Mouse (Mus musculus) embryonic facial prominence, embryonic 11.5 days (tissue): Measurements from ENCODE around the gene Svs6. TPM values are rescaled to one million over a fixed set of nuclear protein-coding genes. Genes with fewer than 3 reads are reported as not detected.
"Not testable (repeated sequence)": the region's sequence is repeated elsewhere in the genome, so short reads cannot be mapped to it uniquely, and the experiment has no call there.

ENCODE experiments used
- ATAC-seq: fragments of 200-750 bp; cut with Nextera tagmentation; replicated peaks from 2 replicates; pipeline ENCODE4 v1.8.0; 2017; ENCODE audit warnings: low read depth; ENCODE audit not compliant: insufficient number of reproducible peaks, low FRiP score, low TSS enrichment
- DNase-seq: peaks from one replicate; pipeline ENCODE4 v3.0.0-alpha.2; 2015; ENCODE audit warnings: low spot score
- H3K27ac ChIP-seq: fragments of 300-500 bp; sonication (generic); replicated peaks from 2 replicates; pipeline ENCODE4 v1.5.1; 2014; ENCODE audit warnings: mild to moderate bottlenecking, low read depth, low read length, control low read depth
- H3K27me3 ChIP-seq: fragments of 300-500 bp; sonication (generic); 2 replicates; pipeline ENCODE4 v1.6.1; 2014; ENCODE audit warnings: mild to moderate bottlenecking, low read length, moderate library complexity, mixed read lengths; ENCODE audit not compliant: control insufficient read depth, insufficient read depth
- H3K36me3 ChIP-seq: fragments of 300-500 bp; sonication (generic); replicated peaks from 2 replicates; pipeline ENCODE4 v1.6.1; 2014; ENCODE audit warnings: low read depth, mild to moderate bottlenecking, low read length, moderate library complexity, mixed read lengths; ENCODE audit not compliant: control insufficient read depth, insufficient read depth
- H3K4me1 ChIP-seq: fragments of 300-500 bp; sonication (generic); 2 replicates; pipeline ENCODE4 v1.6.1; 2014; ENCODE audit warnings: low read length, mixed read lengths; ENCODE audit not compliant: control insufficient read depth, insufficient read depth
- H3K4me2 ChIP-seq: fragments of 300-500 bp; sonication (generic); 2 replicates; pipeline ENCODE4 v1.6.1; 2014; ENCODE audit warnings: low read depth, mild to moderate bottlenecking, control low read depth, low read length, moderate library complexity
- H3K4me3 ChIP-seq: fragments of 300-500 bp; sonication (generic); 2 replicates; pipeline ENCODE4 v1.5.1; 2014; ENCODE audit warnings: low read depth, low read length, control low read depth
- H3K9ac ChIP-seq: fragments of 300-500 bp; sonication (generic); replicated peaks from 2 replicates; pipeline ENCODE4 v1.6.1; 2014; ENCODE audit warnings: mild to moderate bottlenecking, control low read depth, low read length
- H3K9me3 ChIP-seq: fragments of 300-500 bp; sonication (generic); replicated peaks from 2 replicates; pipeline ENCODE4 v1.6.1; 2016; ENCODE audit warnings: mild to moderate bottlenecking, low read length, inconsistent platforms, mixed read lengths; ENCODE audit not compliant: control insufficient read depth
- WGBS: fragments of 180-500 bp; shearing (Covaris S2); extraction: QIAGEN DNeasy Blood & Tissue Kit; methylation state at CpG from one replicate; pipeline ENCODE4 v1.1.7; 2014; 5-methylcytosine and 5-hydroxymethylcytosine counted together
- polyA plus RNA-seq: library from polyadenylated mRNA; unstranded; fragments of >200 nt; fragmentation: Nextera tagmentation; extraction: Ambion mirVana; gene quantifications from 2 replicates; pipeline ENCODE4 v1.2.1, GENCODE M21; 2014

The Svs6 gene
- polyA plus RNA-seq: not detected in 2 replicates

DNA sequence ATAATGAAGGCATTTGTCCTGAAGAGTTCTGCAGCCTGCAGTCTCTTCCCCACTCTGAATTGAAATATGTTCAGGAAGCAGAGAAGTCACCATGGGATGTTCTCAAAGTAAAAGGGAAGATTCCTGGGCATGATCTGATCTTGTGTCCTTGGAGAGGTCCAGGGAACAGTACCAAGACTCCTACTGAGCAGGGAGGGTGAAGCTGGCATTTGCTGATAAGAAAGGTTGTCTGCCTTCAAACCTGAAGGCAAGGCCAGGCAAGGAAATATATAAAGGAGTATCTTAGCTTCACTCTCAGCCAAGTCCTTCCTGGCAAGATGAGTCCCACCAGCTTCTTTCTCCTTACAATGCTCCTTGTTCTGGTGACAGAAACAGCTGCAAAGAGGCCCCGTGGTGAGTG lies at the start of gene Svs6:
TSS of gene Svs6 (plus strand) at position 301 of the 400 bp plus-strand sequence.
- not testable (repeated sequence) for H3K27me3 ChIP-seq, H3K9me3 ChIP-seq, H3K4me3 ChIP-seq, DNase-seq, H3K36me3 ChIP-seq, H3K4me1 ChIP-seq, ATAC-seq, H3K9ac ChIP-seq, H3K4me2 ChIP-seq, H3K27ac ChIP-seq
- WGBS: 73% methylated on average over 1 of the region's 1 CpGs

DNA sequence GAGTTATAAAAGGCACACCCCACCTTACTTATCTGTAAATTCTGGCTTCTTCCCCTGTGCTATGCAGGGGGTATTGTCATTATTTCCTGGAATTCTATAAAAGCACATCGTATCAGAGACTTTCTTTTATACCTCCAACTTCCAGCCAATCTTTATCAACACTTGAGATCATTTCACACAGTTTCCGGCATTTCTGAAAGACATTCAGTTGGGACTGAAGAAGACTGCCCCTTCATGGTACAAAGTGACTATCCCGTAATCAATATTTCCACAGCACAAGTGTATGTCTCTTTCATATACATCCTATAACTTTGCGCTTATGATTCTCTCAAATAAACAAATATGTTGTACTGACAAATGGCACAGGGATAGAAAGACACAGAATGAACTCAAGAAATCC lies 38.2 kb upstream of the Svs6 start, which contains the start of gene Svs4:
TSS of gene Svs4 (minus strand) at position 101 of the 400 bp plus-strand sequence.
- no peak within 1 kb of the TSS for H3K4me3 ChIP-seq
- no peaks in the 10 kb centered on the region for H3K27me3 ChIP-seq
- no peak for DNase-seq
- no peaks in the 10 kb centered on the region for H3K9me3 ChIP-seq
- H3K4me2 ChIP-seq: no peak within 1 kb of the TSS
- no peaks in the 10 kb centered on the region for H3K4me1 ChIP-seq
- H3K27ac ChIP-seq: no peak within 1 kb of the TSS
- no peak within 1 kb of the TSS for H3K9ac ChIP-seq
- no peak for ATAC-seq
- WGBS: 94% methylated on average over 4 of the region's 4 CpGs
- H3K36me3 ChIP-seq: no peaks in the 10 kb centered on the region

GRCm38 (mm10) chr2:164288968-164289367 lies 27.6 kb upstream of the Svs6 start, which contains the start of gene Svs3a:
Gene Svs3a (plus strand): TSS chr2:164289268.
- H3K9ac ChIP-seq, H3K4me1 ChIP-seq, H3K27me3 ChIP-seq, H3K4me3 ChIP-seq, DNase-seq, ATAC-seq, H3K9me3 ChIP-seq, H3K27ac ChIP-seq, H3K36me3 ChIP-seq, H3K4me2 ChIP-seq: not testable (repeated sequence)
- 78% methylated on average over 1 of the region's 1 CpGs for WGBS

- no peak for ATAC-seq
- Histone ChIP-seq H3K27ac (no peak overlapping the region), H3K27me3 (no peaks in the 10 kb centered on the region), H3K4me3 (no peak overlapping the region), H3K4me2 (no peak overlapping the region), H3K36me3 (no peaks in the 10 kb centered on the region), H3K9ac (no peak overlapping the region), H3K9me3 (no peaks in the 10 kb centered on the region), H3K4me1 (no peaks in the 10 kb centered on the region)
- DNase-seq: no peak
- 88% methylated on average over 5 of the region's 5 CpGs for WGBS
These were observed 4.0 kb upstream of the Svs6 start for GRCm38 (mm10) chr2:164312599-164312998.

DNA sequence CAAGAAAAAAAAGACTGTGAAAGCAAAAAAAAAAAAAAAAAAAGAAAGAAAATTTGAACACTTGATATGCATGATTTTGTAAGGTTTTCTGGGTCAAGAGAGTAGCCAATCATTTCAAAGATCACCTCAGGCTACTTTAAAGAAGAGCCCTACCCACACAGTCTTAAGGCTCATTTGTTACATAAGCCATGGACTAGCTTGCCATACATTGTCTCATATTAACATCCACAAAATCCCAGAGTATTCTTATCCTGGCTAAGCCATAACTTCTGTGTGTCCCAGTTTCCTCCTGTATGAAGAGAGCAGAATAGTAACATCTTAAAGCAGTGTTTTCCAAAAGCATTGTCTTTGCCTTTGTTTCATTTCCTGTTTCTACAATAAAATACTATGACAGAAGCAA lies 1.1 kb upstream of the Svs6 start:
- not testable (repeated sequence) for H3K4me2 ChIP-seq, DNase-seq, H3K9ac ChIP-seq, ATAC-seq, H3K27ac ChIP-seq, H3K36me3 ChIP-seq, H3K9me3 ChIP-seq, H3K27me3 ChIP-seq, H3K4me1 ChIP-seq, H3K4me3 ChIP-seq

DNA sequence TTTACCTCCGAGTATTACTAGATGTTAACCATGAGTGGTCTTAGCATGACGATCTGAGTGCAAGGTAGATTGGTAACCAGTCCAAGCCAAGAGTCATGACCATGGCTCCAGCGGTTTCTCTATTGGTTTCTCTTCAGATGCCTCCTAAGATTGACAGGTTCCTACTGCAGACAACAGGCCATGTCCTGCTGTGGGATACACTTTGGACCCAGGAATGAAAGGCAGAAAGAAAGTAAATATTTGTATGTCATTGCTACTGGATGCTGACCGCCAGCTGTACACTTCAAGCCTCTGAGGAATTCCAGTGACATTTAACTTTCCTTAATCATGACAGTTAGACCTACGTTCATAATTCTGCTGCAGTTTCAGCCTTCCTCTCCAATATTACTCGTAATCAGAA lies 4.4 kb downstream of the Svs6 start:
- Histone ChIP-seq H3K4me1 (no peaks in the 10 kb centered on the region), H3K27me3 (no peaks in the 10 kb centered on the region), H3K4me2 (no peak overlapping the region), H3K4me3 (no peak overlapping the region), H3K9ac (no peak overlapping the region), H3K9me3 (no peaks in the 10 kb centered on the region), H3K36me3 (no peaks in the 10 kb centered on the region), H3K27ac (no peak overlapping the region)
- WGBS: 90% methylated on average over 6 of the region's 6 CpGs
- no peak for ATAC-seq
- no peak for DNase-seq

- not testable (repeated sequence) for H3K9ac ChIP-seq, H3K4me2 ChIP-seq, H3K27ac ChIP-seq, H3K4me1 ChIP-seq, ATAC-seq, H3K4me3 ChIP-seq, H3K36me3 ChIP-seq, H3K9me3 ChIP-seq, H3K27me3 ChIP-seq, DNase-seq
- WGBS: 78% methylated on average over 3 of the region's 3 CpGs
These were observed 15.9 kb downstream of the Svs6 start, which contains the start of gene Svs5 for GRCm38 (mm10) chr2:164332440-164332839. Gene Svs5 (plus strand): TSS chr2:164332740.

GRCm38 (mm10) chr2:164343732-164344131 lies 27.2 kb downstream of the Svs6 start:
- not testable (repeated sequence) for H3K4me2 ChIP-seq, DNase-seq, H3K4me1 ChIP-seq, H3K36me3 ChIP-seq, H3K9ac ChIP-seq, H3K27ac ChIP-seq, ATAC-seq, H3K9me3 ChIP-seq, H3K27me3 ChIP-seq, H3K4me3 ChIP-seq
- WGBS: 86% methylated on average over 1 of the region's 1 CpGs
